Mouse (Mus musculus) bone marrow macrophage, adult 2 months (primary cell): ENCODE data around the gene Idh3a.

Source experiments
- CTCF ChIP-seq: IDR thresholded peaks from 2 replicates; pipeline ENCODE4 v1.5.1; 2012; ENCODE audit warnings: low read depth, mild to moderate bottlenecking, low read length, moderate library complexity
- POLR2A ChIP-seq: IDR thresholded peaks from 2 replicates; pipeline ENCODE4 v1.6.1; 2012; ENCODE audit warnings: mild to moderate bottlenecking, low read depth, low read length, borderline replicate concordance

- TF ChIP-seq CTCF (no peak), POLR2A (no peak)
Measured at GRCm38 (mm10) chr9:54552409-54552808, 33.7 kb upstream of the Idh3a start.
